Mouse (Mus musculus) MEL (cell line): ENCODE measurements around the gene Tgfbrap1. TPM values are rescaled to one million over a fixed set of nuclear protein-coding genes. Genes with fewer than 3 reads are reported as not detected.

ENCODE experiments used
- DNase-seq: peaks from one replicate; pipeline ENCODE4 v3.0.0; 2011; ENCODE audit warnings: low read depth, low spot score
- H3K27ac ChIP-seq: 2 replicates; pipeline ENCODE4 v1.5.1; 2012; ENCODE audit warnings: low read depth, mild to moderate bottlenecking, control low read depth, low read length, moderate library complexity; ENCODE audit not compliant: control insufficient read depth
- H3K27me3 ChIP-seq, 2 experiments: fragments of 150-350 bp in 1 of 2; sonication (generic) in 1 of 2; 2 replicates each; pipeline ENCODE4 v1.6.1; 2012; ENCODE audit warnings: low read length in 2 of 2, mild to moderate bottlenecking in 2 of 2, improper control_type of control experiment in 1 of 2, moderate library complexity in 1 of 2; ENCODE audit not compliant: insufficient read depth in 2 of 2, control insufficient read depth in 1 of 2
- H3K36me3 ChIP-seq, 2 experiments: 2 replicates each; pipeline ENCODE4 v1.6.1; 2012 to 2014; ENCODE audit warnings: low read length in 2 of 2, improper control_type of control experiment in 1 of 2, inconsistent platforms in 1 of 2, mild to moderate bottlenecking in 1 of 2; ENCODE audit not compliant: insufficient read depth in 2 of 2, control insufficient read depth in 1 of 2
- H3K4me1 ChIP-seq, 2 experiments: fragments of 150-350 bp in 1 of 2; sonication (generic) in 1 of 2; 2 replicates each; pipeline ENCODE4 v1.6.1; 2012; ENCODE audit warnings: low read length in 2 of 2, improper control_type of control experiment in 1 of 2, mild to moderate bottlenecking in 1 of 2; ENCODE audit not compliant: insufficient read depth in 2 of 2, control insufficient read depth in 1 of 2
- H3K4me3 ChIP-seq, 2 experiments: fragments of 150-350 bp in 1 of 2; sonication (generic) in 1 of 2; 2 replicates each; pipeline ENCODE4 v1.5.1; 2012; ENCODE audit warnings: low read depth in 2 of 2, low read length in 2 of 2, mild to moderate bottlenecking in 2 of 2, moderate library complexity in 2 of 2, control low read depth in 1 of 2, improper control_type of control experiment in 1 of 2; ENCODE audit not compliant: control insufficient read depth in 1 of 2, insufficient read depth in 1 of 2
- H3K79me2 ChIP-seq: 2 replicates; pipeline ENCODE4 v1.6.1; 2012; ENCODE audit warnings: mild to moderate bottlenecking, low read length, moderate library complexity; ENCODE audit not compliant: control insufficient read depth, poor library complexity, insufficient read depth
- H3K9ac ChIP-seq: 2 replicates; pipeline ENCODE4 v1.6.1; 2012; ENCODE audit warnings: low read depth, mild to moderate bottlenecking, control low read depth, low read length, moderate library complexity; ENCODE audit not compliant: control insufficient read depth, poor library complexity, severe bottlenecking
- H3K9me3 ChIP-seq: fragments of 150-350 bp; sonication (generic); replicated peaks from 2 replicates; pipeline ENCODE4 v1.6.1; 2012; ENCODE audit warnings: mild to moderate bottlenecking, low read length, improper control_type of control experiment, moderate library complexity; ENCODE audit not compliant: insufficient read depth
- BHLHE40 ChIP-seq: IDR thresholded peaks from 2 replicates; pipeline ENCODE4 v1.6.1; 2012; ENCODE audit warnings: low read depth, mild to moderate bottlenecking, inconsistent platforms, low read length, improper control_type of control experiment, borderline replicate concordance
- CHD1 ChIP-seq: IDR thresholded peaks from 2 replicates; pipeline ENCODE4 v1.6.1; 2012; ENCODE audit warnings: low read depth, mild to moderate bottlenecking, inconsistent platforms, low read length, improper control_type of control experiment
- CHD2 ChIP-seq: IDR thresholded peaks from 2 replicates; pipeline ENCODE4 v1.6.1; 2011; ENCODE audit warnings: low read length, improper control_type of control experiment
- CTCF ChIP-seq, 3 experiments: IDR thresholded peaks in 2 of 3; conservative IDR thresholded peaks in 1 of 3; 2 replicates each; pipeline ENCODE4 v1.5.1; 2011 to 2012; ENCODE audit warnings: low read length in 3 of 3, low read depth in 2 of 3, mild to moderate bottlenecking in 2 of 3, improper control_type of control experiment in 1 of 3, inconsistent platforms in 1 of 3, mixed read lengths in 1 of 3, moderate library complexity in 1 of 3; ENCODE audit not compliant: control insufficient read depth in 1 of 3, insufficient read depth in 1 of 3, poor library complexity in 1 of 3, severe bottlenecking in 1 of 3
- ELF1 ChIP-seq: IDR thresholded peaks from 2 replicates; pipeline ENCODE4 v1.6.1; 2014; ENCODE audit warnings: low read depth, mild to moderate bottlenecking, inconsistent platforms, low read length, improper control_type of control experiment, moderate library complexity
- EP300 ChIP-seq, 2 experiments: IDR thresholded peaks; 2 replicates each; pipeline ENCODE4 v1.6.1; 2011; ENCODE audit warnings: improper control_type of control experiment in 2 of 2, low read length in 2 of 2, low read depth in 1 of 2, mild to moderate bottlenecking in 1 of 2
- HCFC1 ChIP-seq: IDR thresholded peaks from 2 replicates; pipeline ENCODE4 v1.6.1; 2012; ENCODE audit warnings: low read depth, mild to moderate bottlenecking, inconsistent platforms, low read length, improper control_type of control experiment, moderate library complexity
- JUND ChIP-seq: IDR thresholded peaks from 2 replicates; pipeline ENCODE4 v1.6.1; 2011; ENCODE audit warnings: low read depth, mild to moderate bottlenecking, improper control_type of control experiment, low read length
- KAT2A ChIP-seq: conservative IDR thresholded peaks from 2 replicates; pipeline ENCODE4 v1.6.1; 2012; ENCODE audit warnings: low read depth, low read length, improper control_type of control experiment, inconsistent platforms
- MAFK ChIP-seq: IDR thresholded peaks from 2 replicates; pipeline ENCODE4 v1.6.1; 2011; ENCODE audit warnings: low read depth, mild to moderate bottlenecking, low read length, improper control_type of control experiment, borderline replicate concordance
- MAX ChIP-seq: IDR thresholded peaks from 2 replicates; pipeline ENCODE4 v1.6.1; 2011; ENCODE audit warnings: low read length, improper control_type of control experiment
- MAZ ChIP-seq: IDR thresholded peaks from 2 replicates; pipeline ENCODE4 v1.6.1; 2012; ENCODE audit warnings: low read depth, mild to moderate bottlenecking, inconsistent platforms, low read length, improper control_type of control experiment
- MXI1 ChIP-seq: IDR thresholded peaks from 2 replicates; pipeline ENCODE4 v1.6.1; 2011; ENCODE audit warnings: mild to moderate bottlenecking, low read depth, low read length, improper control_type of control experiment
- MYC ChIP-seq: IDR thresholded peaks from 2 replicates; pipeline ENCODE4 v1.6.1; 2011; ENCODE audit warnings: low read depth, mild to moderate bottlenecking, low read length, improper control_type of control experiment, moderate library complexity
- NRF1 ChIP-seq: IDR thresholded peaks from 2 replicates; pipeline ENCODE4 v1.6.1; 2014; ENCODE audit warnings: low read depth, mild to moderate bottlenecking, inconsistent platforms, low read length, improper control_type of control experiment, moderate library complexity; ENCODE audit not compliant: poor library complexity, insufficient read depth, severe bottlenecking
- POLR2A ChIP-seq, 2 experiments: IDR thresholded peaks; 2 replicates each; pipeline ENCODE4 v1.6.1; 2011 to 2012; ENCODE audit warnings: low read length in 2 of 2, mild to moderate bottlenecking in 2 of 2, control low read depth in 1 of 2, improper control_type of control experiment in 1 of 2, low read depth in 1 of 2, moderate library complexity in 1 of 2; ENCODE audit not compliant: control insufficient read depth in 1 of 2, insufficient read depth in 1 of 2, poor library complexity in 1 of 2
- POLR2AphosphoS2 ChIP-seq: IDR thresholded peaks from 2 replicates; pipeline ENCODE4 v1.6.1; 2011; ENCODE audit warnings: low read length, improper control_type of control experiment
- RAD21 ChIP-seq: IDR thresholded peaks from 2 replicates; pipeline ENCODE4 v1.6.1; 2011; ENCODE audit warnings: mild to moderate bottlenecking, low read depth, low read length, improper control_type of control experiment
- RCOR1 ChIP-seq: IDR thresholded peaks from 2 replicates; pipeline ENCODE4 v1.6.1; 2012; ENCODE audit warnings: low read depth, mild to moderate bottlenecking, inconsistent platforms, low read length, improper control_type of control experiment
- SIN3A ChIP-seq: IDR thresholded peaks from 2 replicates; pipeline ENCODE4 v1.6.1; 2012; ENCODE audit warnings: low read length, improper control_type of control experiment, inconsistent platforms
- SMC3 ChIP-seq: IDR thresholded peaks from 2 replicates; pipeline ENCODE4 v1.6.1; 2011; ENCODE audit warnings: low read depth, low read length, improper control_type of control experiment
- TBP ChIP-seq: IDR thresholded peaks from 2 replicates; pipeline ENCODE4 v1.8.0; 2011; ENCODE audit warnings: low read depth, low read length, improper control_type of control experiment
- USF1 ChIP-seq: IDR thresholded peaks from 2 replicates; pipeline ENCODE4 v1.6.1; 2014; ENCODE audit warnings: low read depth, mild to moderate bottlenecking, inconsistent platforms, low read length, improper control_type of control experiment, moderate library complexity
- ZKSCAN1 ChIP-seq: IDR thresholded peaks from 2 replicates; pipeline ENCODE4 v1.6.1; 2012; ENCODE audit warnings: low read depth, mild to moderate bottlenecking, inconsistent platforms, low read length, improper control_type of control experiment, moderate library complexity
- polyA plus RNA-seq, 2 experiments: library from polyadenylated mRNA; stranded (reverse) in 1 of 2; unstranded in 1 of 2; fragments of >175 nt in 1 of 2; fragments of >200 nt in 1 of 2; gene quantifications; 2 replicates each; pipeline versions ENCODE4 v1.2.1 to v1.2.4; 2012; ENCODE audit warnings: low replicate concordance in 2 of 2, low read depth in 1 of 2; ENCODE audit not compliant: insufficient read length in 2 of 2, insufficient read depth in 1 of 2, missing spikeins in 1 of 2
- total RNA-seq: library from RNA; depleted of rRNA; stranded (reverse); fragments of 300-350 nt; gene quantifications from 2 replicates; pipeline ENCODE4 v1.2.3, GENCODE M21; 2012

Gene Tgfbrap1
- total and polyA plus RNA-seq, 3 experiments, result 9.2 to 17.6 TPM; not detected in 1

GRCm38 (mm10) chr1:43117435-43117834, 19.0 kb upstream of the Tgfbrap1 start:
- TF ChIP-seq POLR2A (IDR thresholded peaks at IDR 0.05; ENCODE audit: control insufficient read depth in 1 of 2, insufficient read depth in 1 of 2, low read depth in 1 of 2, low read length in 2 of 2, poor library complexity in 1 of 2) (no peak), NRF1 (no peak), ZKSCAN1 (no peak), USF1 (no peak), MAFK (no peak), TBP (no peak), EP300 (IDR thresholded peaks at IDR 0.05; ENCODE audit: low read depth in 1 of 2, low read length in 2 of 2) (no peak), MAZ (no peak), RCOR1 (no peak), HCFC1 (no peak), MYC (no peak), CHD2 (no peak), ELF1 (no peak), MAX (no peak), CHD1 (no peak), SIN3A (no peak), JUND (no peak), BHLHE40 (no peak), MXI1 (no peak)
- H3K9me3 ChIP-seq, result no peaks in the 10 kb centered on the region
- no peak for DNase-seq
- no peaks in the 10 kb centered on the region for H3K27me3 ChIP-seq
- no peak overlapping the region for H3K9ac ChIP-seq
- H3K36me3 ChIP-seq, result peaks cover 5 to 24% of the 10 kb centered on the region in 2 experiments; a peak in 3 of 4 replicates
- peaks cover 0 to 3% of the 10 kb centered on the region in 2 experiments; a peak in 2 of 4 replicates for H3K4me1 ChIP-seq
- H3K79me2 ChIP-seq, result no peaks in the 10 kb centered on the region
- no peak overlapping the region for H3K27ac ChIP-seq
- no peak overlapping the region for H3K4me3 ChIP-seq

- Histone ChIP-seq H3K27me3 (no peaks in the 10 kb centered on the region), H3K4me1 (peaks cover 0 to 3% of the 10 kb centered on the region in 2 experiments; a peak in 2 of 4 replicates), H3K4me3 (no peak overlapping the region), H3K9ac (no peak overlapping the region), H3K36me3 (peaks cover 5 to 22% of the 10 kb centered on the region in 2 experiments; a peak in 3 of 4 replicates), H3K9me3 (no peaks in the 10 kb centered on the region), H3K79me2 (no peaks in the 10 kb centered on the region), H3K27ac (no peak overlapping the region)
- TF ChIP-seq KAT2A (no peak), RCOR1 (no peak), TBP (no peak), CTCF (IDR thresholded peaks at IDR 0.05 in 2 of 3, conservative IDR thresholded peaks at IDR 0.05 in 1 of 3; ENCODE audit: control insufficient read depth in 1 of 3, insufficient read depth in 1 of 3, low read depth in 2 of 3, low read length in 3 of 3, poor library complexity in 1 of 3, severe bottlenecking in 1 of 3) (peak; percentile 35 to 59 (median 56); a peak in 5 of 6 replicates), SMC3 (peak; percentile 49), JUND (no peak), MYC (no peak), MAX (no peak), BHLHE40 (no peak), ZKSCAN1 (no peak), POLR2AphosphoS2 (no peak), RAD21 (peak; percentile 39)
- DNase-seq, result peak; percentile 71
Observed at GRCm38 (mm10) chr1:43112882-43113281, 14.4 kb upstream of the Tgfbrap1 start.
